Mouse (Mus musculus) myocyte (in vitro differentiated cells): ENCODE measurements around the gene Rilpl1. TPM values are rescaled to one million over a fixed set of nuclear protein-coding genes. Genes with fewer than 3 reads are reported as not detected.
A peak's percentile ranks its signal among the peaks of the same experiment; 100 is the strongest.

ENCODE experiments used
- H3K27me3 ChIP-seq: one replicate; pipeline ENCODE4 v1.6.1; 2011; ENCODE audit not compliant: control insufficient read depth, insufficient read depth, insufficient read length
- H3K36me3 ChIP-seq: one replicate; pipeline ENCODE4 v1.6.1; 2011; ENCODE audit not compliant: control insufficient read depth, insufficient read depth
- H3K4me2 ChIP-seq: one replicate; pipeline ENCODE4 v1.6.1; 2011; ENCODE audit warnings: low read depth, control low read depth
- H3K4me3 ChIP-seq: one replicate; pipeline ENCODE4 v1.5.1; 2011; ENCODE audit warnings: mild to moderate bottlenecking, control low read depth, moderate library complexity
- H3K79me2 ChIP-seq: one replicate; pipeline ENCODE4 v1.6.1; 2011; ENCODE audit not compliant: control insufficient read depth, insufficient read depth
- H3ac ChIP-seq: one replicate; pipeline ENCODE4 v1.6.1; 2011; ENCODE audit not compliant: control insufficient read depth, insufficient read length
- CEBPB ChIP-seq: IDR thresholded peaks from 2 replicates; pipeline ENCODE4 v1.6.1; 2011; ENCODE audit warnings: mild to moderate bottlenecking, moderate library complexity; ENCODE audit not compliant: poor library complexity, insufficient read depth, severe bottlenecking
- E2F4 ChIP-seq: IDR thresholded peaks from one replicate; pipeline ENCODE4 v1.6.1; 2011; ENCODE audit warnings: mild to moderate bottlenecking, control low read depth, moderate library complexity; ENCODE audit not compliant: insufficient read depth
- MAX ChIP-seq: IDR thresholded peaks from one replicate; pipeline ENCODE4 v1.6.1; 2011; ENCODE audit warnings: low read depth, mild to moderate bottlenecking, control low read depth
- MYOD1 ChIP-seq, 3 experiments: IDR thresholded peaks; one replicate each; pipeline ENCODE4 v1.6.1; 2011; ENCODE audit warnings: control low read depth in 2 of 3, low read depth in 2 of 3, mild to moderate bottlenecking in 2 of 3, moderate library complexity in 1 of 3; ENCODE audit not compliant: insufficient read length in 2 of 3, control insufficient read depth in 1 of 3
- MYOG ChIP-seq, 3 experiments: IDR thresholded peaks; one replicate each; pipeline ENCODE4 v1.6.1; 2011; ENCODE audit warnings: control low read depth in 2 of 3, low read depth in 2 of 3, mild to moderate bottlenecking in 2 of 3; ENCODE audit not compliant: insufficient read length in 2 of 3, control insufficient read depth in 1 of 3, insufficient read depth in 1 of 3
- POLR2A ChIP-seq: IDR thresholded peaks from one replicate; pipeline ENCODE4 v1.6.1; 2011; ENCODE audit warnings: low read depth, mild to moderate bottlenecking, control low read depth, moderate library complexity; ENCODE audit not compliant: insufficient read length
- POLR2AphosphoS2 ChIP-seq: IDR thresholded peaks from one replicate; pipeline ENCODE4 v1.6.1; 2011; ENCODE audit warnings: low read depth, control low read depth; ENCODE audit not compliant: insufficient read length
- REST ChIP-seq: IDR thresholded peaks from one replicate; pipeline ENCODE4 v1.6.1; 2011; ENCODE audit warnings: mild to moderate bottlenecking, control low read depth, moderate library complexity; ENCODE audit not compliant: insufficient read depth, insufficient read length
- SRF ChIP-seq: IDR thresholded peaks from one replicate; pipeline ENCODE4 v1.6.1; 2011; ENCODE audit warnings: low read depth; ENCODE audit not compliant: control insufficient read depth, insufficient read length
- TCF12 ChIP-seq: IDR thresholded peaks from one replicate; pipeline ENCODE4 v1.6.1; 2011; ENCODE audit warnings: mild to moderate bottlenecking, control low read depth; ENCODE audit not compliant: poor library complexity, insufficient read depth, severe bottlenecking
- TCF3 ChIP-seq: IDR thresholded peaks from one replicate; pipeline ENCODE4 v1.6.1; 2011; ENCODE audit warnings: low read depth, control low read depth; ENCODE audit not compliant: insufficient read length
- USF1 ChIP-seq: IDR thresholded peaks from one replicate; pipeline ENCODE4 v1.6.1; 2011; ENCODE audit warnings: low read depth, mild to moderate bottlenecking, control low read depth, moderate library complexity
- polyA plus RNA-seq: library from polyadenylated mRNA; unstranded; fragments of >200 nt; fragmentation: generic; extraction: Trizol; gene quantifications from one replicate; pipeline ENCODE4 v1.2.1, GENCODE M21; 2012; ENCODE audit warnings: missing spikeins

Rilpl1 gene
- polyA plus RNA-seq, 1 experiment: 43.1 TPM

GRCm38 (mm10) chr5:124538813-124539792 is 7.9 kb upstream of the Rilpl1 start:
- no peaks in the 10 kb centered on the region for H3K27me3 ChIP-seq
- peaks cover 7% of the 10 kb centered on the region for H3K36me3 ChIP-seq
- no peak overlapping the region for H3K4me2 ChIP-seq
- TF ChIP-seq E2F4 (no peak), MYOD1 (IDR thresholded peaks at IDR 0.05; ENCODE audit: control insufficient read depth in 1 of 3, insufficient read length in 2 of 3, low read depth in 2 of 3) (no peak), REST (no peak), MAX (no peak), POLR2AphosphoS2 (no peak), POLR2A (no peak), CEBPB (no peak), USF1 (no peak), MYOG (IDR thresholded peaks at IDR 0.05; ENCODE audit: control insufficient read depth in 1 of 3, insufficient read depth in 1 of 3, insufficient read length in 2 of 3, low read depth in 2 of 3) (no peak), TCF12 (no peak)
- peak overlapping the region; percentile 52 for H3K4me3 ChIP-seq
- H3K79me2 ChIP-seq: peaks cover 32% of the 10 kb centered on the region
- H3ac ChIP-seq: no peak overlapping the region

DNA sequence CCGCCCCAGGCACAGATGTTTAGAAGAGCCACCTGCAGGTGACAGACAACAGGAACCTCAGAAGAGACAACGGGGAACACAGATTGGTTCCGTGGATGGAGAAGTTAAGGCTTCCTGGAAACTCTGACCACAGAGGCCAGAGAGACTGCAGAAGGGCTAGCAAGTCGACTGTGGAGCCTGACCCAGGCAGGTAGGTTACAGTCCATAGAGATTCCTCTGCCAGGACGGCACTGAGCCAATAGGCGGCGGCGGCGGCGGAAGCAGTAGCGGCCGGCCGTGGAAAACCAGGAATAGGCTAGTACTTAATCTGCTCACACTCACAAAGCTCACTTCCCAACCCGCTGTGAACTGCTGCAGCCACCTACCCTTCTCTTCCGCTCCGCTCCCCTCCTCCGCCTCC is 5.6 kb upstream of the Rilpl1 start:
- no peak overlapping the region for H3K4me2 ChIP-seq
- no peaks in the 10 kb centered on the region for H3K27me3 ChIP-seq
- no peak overlapping the region for H3ac ChIP-seq
- peaks cover 9% of the 10 kb centered on the region for H3K79me2 ChIP-seq
- TF ChIP-seq POLR2AphosphoS2 (no peak), MYOG (IDR thresholded peaks at IDR 0.05; ENCODE audit: control insufficient read depth in 1 of 3, insufficient read depth in 1 of 3, insufficient read length in 2 of 3, low read depth in 2 of 3) (no peak), CEBPB (no peak), USF1 (no peak), MYOD1 (IDR thresholded peaks at IDR 0.05; ENCODE audit: control insufficient read depth in 1 of 3, insufficient read length in 2 of 3, low read depth in 2 of 3) (no peak), TCF3 (no peak), E2F4 (no peak), SRF (no peak), TCF12 (no peak), REST (no peak), MAX (no peak), POLR2A (no peak)
- H3K4me3 ChIP-seq: no peak overlapping the region
- H3K36me3 ChIP-seq: no peaks in the 10 kb centered on the region

DNA sequence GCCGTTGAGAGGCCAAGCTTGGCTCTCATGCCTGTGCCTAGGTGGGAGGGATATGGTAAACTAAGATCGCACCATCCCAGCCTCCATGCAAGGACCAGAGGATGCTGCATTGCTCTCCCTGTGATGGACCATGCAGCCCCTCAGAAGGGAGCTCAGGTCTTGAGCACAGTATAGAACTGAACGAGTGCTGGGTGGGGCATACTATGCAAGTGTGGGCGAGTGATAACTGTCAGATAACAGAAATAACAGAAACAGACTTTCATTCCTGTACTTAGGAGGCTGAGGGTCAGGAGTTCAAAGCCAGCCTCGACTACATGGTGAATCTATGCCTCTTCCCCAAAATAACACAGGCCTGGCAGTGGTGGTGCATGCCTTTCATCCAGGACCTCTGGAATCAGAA is 3.8 kb upstream of the Rilpl1 start:
- Histone ChIP-seq H3K79me2 (peaks cover 6% of the 10 kb centered on the region), H3ac (no peak overlapping the region), H3K27me3 (no peaks in the 10 kb centered on the region), H3K4me3 (no peak overlapping the region), H3K4me2 (no peak overlapping the region), H3K36me3 (no peaks in the 10 kb centered on the region)
- TF ChIP-seq MYOG (IDR thresholded peaks at IDR 0.05; ENCODE audit: control insufficient read depth in 1 of 3, insufficient read depth in 1 of 3, insufficient read length in 2 of 3, low read depth in 2 of 3): no peak
- TF ChIP-seq POLR2AphosphoS2: no peak
- no peak for TF ChIP-seq POLR2A
- TF ChIP-seq TCF12: no peak
- no peak for TF ChIP-seq USF1
- TF ChIP-seq TCF3: no peak
- no peak for TF ChIP-seq MAX
- TF ChIP-seq SRF: no peak
- TF ChIP-seq CEBPB: no peak
- TF ChIP-seq MYOD1 (IDR thresholded peaks at IDR 0.05; ENCODE audit: control insufficient read depth in 1 of 3, insufficient read length in 2 of 3, low read depth in 2 of 3): no peak
- TF ChIP-seq REST: no peak
- TF ChIP-seq E2F4: no peak

DNA sequence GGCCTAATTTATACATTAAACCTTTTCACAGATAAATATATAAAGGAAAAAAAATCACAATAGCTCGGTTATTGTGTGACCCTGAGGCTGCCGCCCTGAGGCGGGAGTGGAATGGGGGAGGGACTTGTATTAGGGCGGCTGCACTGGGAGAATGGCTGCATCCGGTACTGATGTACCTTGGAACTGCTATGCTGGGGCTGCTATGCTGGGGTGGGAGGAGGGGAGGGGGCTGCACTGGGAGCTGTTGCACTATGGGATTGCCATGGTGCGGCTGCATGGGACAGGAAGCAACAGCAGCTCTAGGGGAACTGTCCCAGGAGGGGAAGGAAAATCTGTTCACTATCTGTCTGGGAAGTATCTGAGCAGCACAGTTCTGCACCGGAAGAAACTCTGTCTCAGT is 1.3 kb upstream of the Rilpl1 start:
- no peaks in the 10 kb centered on the region for H3K27me3 ChIP-seq
- no peaks in the 10 kb centered on the region for H3K36me3 ChIP-seq
- no peak overlapping the region for H3K4me3 ChIP-seq
- TF ChIP-seq MYOG (IDR thresholded peaks at IDR 0.05; ENCODE audit: control insufficient read depth in 1 of 3, insufficient read depth in 1 of 3, insufficient read length in 2 of 3, low read depth in 2 of 3) (no peak), POLR2A (no peak), TCF12 (no peak), MAX (no peak), USF1 (no peak), TCF3 (no peak), POLR2AphosphoS2 (no peak), MYOD1 (IDR thresholded peaks at IDR 0.05; ENCODE audit: control insufficient read depth in 1 of 3, insufficient read length in 2 of 3, low read depth in 2 of 3) (no peak), E2F4 (no peak), REST (no peak), CEBPB (no peak)
- H3K4me2 ChIP-seq: no peak overlapping the region
- no peak overlapping the region for H3ac ChIP-seq
- H3K79me2 ChIP-seq: peaks cover 8% of the 10 kb centered on the region
